Mouse (Mus musculus) lung, postnatal 0 days (tissue): Measurements from ENCODE around the gene 4930544D05Rik. TPM values are rescaled to one million over a fixed set of nuclear protein-coding genes. Genes with fewer than 3 reads are reported as not detected.

Experiments
- ATAC-seq: fragments of 200-750 bp; cut with Nextera tagmentation; 2 replicates; pipeline ENCODE4 v1.8.0; 2017; ENCODE audit warnings: moderate library complexity
- DNase-seq: peaks from one replicate; pipeline ENCODE4 v3.0.0-alpha.2; 2016; ENCODE audit warnings: low spot score
- H3K27ac ChIP-seq: fragments of 300-500 bp; sonication (generic); 2 replicates; pipeline ENCODE4 v1.5.1; 2014; ENCODE audit warnings: antibody characterized with exemption, mild to moderate bottlenecking, low read length, mixed read lengths
- H3K27me3 ChIP-seq: fragments of 300-500 bp; sonication (generic); replicated peaks from 2 replicates; pipeline ENCODE4 v1.6.1; 2014; ENCODE audit warnings: low read length, mixed read lengths; ENCODE audit not compliant: insufficient read depth
- H3K36me3 ChIP-seq: fragments of 300-500 bp; sonication (generic); 2 replicates; pipeline ENCODE4 v1.6.1; 2014; ENCODE audit warnings: low read length, mixed read lengths; ENCODE audit not compliant: insufficient read depth
- H3K4me1 ChIP-seq: fragments of 300-500 bp; sonication (generic); 2 replicates; pipeline ENCODE4 v1.6.1; 2014; ENCODE audit warnings: antibody characterized with exemption, low read depth, low read length, mixed read lengths; ENCODE audit not compliant: insufficient read depth
- H3K4me2 ChIP-seq: fragments of 300-500 bp; sonication (generic); replicated peaks from 2 replicates; pipeline ENCODE4 v1.6.1; 2014; ENCODE audit warnings: low read depth, mild to moderate bottlenecking, low read length, moderate library complexity, mixed read lengths
- H3K4me3 ChIP-seq: fragments of 300-500 bp; sonication (generic); 2 replicates; pipeline ENCODE4 v1.5.1; 2014; ENCODE audit warnings: low read depth, low read length
- H3K9ac ChIP-seq: fragments of 300-500 bp; sonication (generic); replicated peaks from 2 replicates; pipeline ENCODE4 v1.6.1; 2014; ENCODE audit warnings: low read depth, mild to moderate bottlenecking
- H3K9me3 ChIP-seq: fragments of 300-500 bp; sonication (generic); 2 replicates; pipeline ENCODE4 v1.6.1; 2016; ENCODE audit warnings: low read length, mixed read lengths
- CTCF ChIP-seq: IDR thresholded peaks from 2 replicates; pipeline ENCODE4 v1.5.1; 2016; ENCODE audit warnings: antibody characterized with exemption, mild to moderate bottlenecking
- EP300 ChIP-seq: IDR thresholded peaks from 2 replicates; pipeline ENCODE4 v1.6.1; 2016; ENCODE audit warnings: antibody characterized with exemption, mild to moderate bottlenecking, control low read depth
- WGBS: fragments of 180-500 bp; shearing (Covaris S2); extraction: QIAGEN DNeasy Blood & Tissue Kit; methylation state at CpG from one replicate; pipeline ENCODE4 v1.1.7; 2014; 5-methylcytosine and 5-hydroxymethylcytosine counted together
- polyA plus RNA-seq: library from polyadenylated mRNA; unstranded; fragments of >200 nt; fragmentation: Nextera tagmentation; extraction: Ambion mirVana; gene quantifications from 2 replicates; pipeline ENCODE4 v1.2.1, GENCODE M21; 2015

4930544D05Rik gene
- polyA plus RNA-seq, 1 experiment from 2014 or later = not detected

DNA sequence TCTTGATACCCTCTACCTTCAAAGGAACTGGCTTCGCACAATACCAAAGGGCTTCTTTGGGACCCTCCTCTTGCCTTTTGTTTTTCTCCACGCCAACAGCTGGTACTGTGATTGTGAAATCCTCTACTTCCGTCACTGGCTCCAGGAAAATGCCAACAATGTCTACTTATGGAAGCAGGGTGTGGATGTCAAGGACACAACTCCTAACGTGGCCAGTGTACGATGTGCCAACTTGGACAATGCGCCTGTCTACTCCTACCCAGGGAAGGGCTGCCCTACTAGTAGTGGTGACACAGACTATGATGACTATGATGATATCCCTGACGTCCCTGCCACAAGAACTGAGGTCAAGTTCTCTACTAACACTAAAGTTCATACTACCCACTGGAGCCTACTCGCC is 24.3 kb downstream of the 4930544D05Rik start:
- no peak overlapping the region for H3K4me3 ChIP-seq
- peak; percentile 74 for ATAC-seq
- no peak overlapping the region for H3K4me2 ChIP-seq
- peak; percentile 65 for DNase-seq
- peak; percentile 33; the same call in 1 of the 2 replicates for TF ChIP-seq EP300
- TF ChIP-seq CTCF = no peak
- no peaks in the 10 kb centered on the region for H3K27me3 ChIP-seq
- H3K27ac ChIP-seq = no peak overlapping the region; the same call in 1 of the 2 replicates
- H3K9ac ChIP-seq = no peak overlapping the region
- WGBS = 50% methylated on average over 8 of the region's 8 CpGs
- no peaks in the 10 kb centered on the region for H3K9me3 ChIP-seq
- peaks cover 7% of the 10 kb centered on the region; the same call in 1 of the 2 replicates for H3K4me1 ChIP-seq
- peaks cover 11% of the 10 kb centered on the region; the same call in 1 of the 2 replicates for H3K36me3 ChIP-seq

DNA sequence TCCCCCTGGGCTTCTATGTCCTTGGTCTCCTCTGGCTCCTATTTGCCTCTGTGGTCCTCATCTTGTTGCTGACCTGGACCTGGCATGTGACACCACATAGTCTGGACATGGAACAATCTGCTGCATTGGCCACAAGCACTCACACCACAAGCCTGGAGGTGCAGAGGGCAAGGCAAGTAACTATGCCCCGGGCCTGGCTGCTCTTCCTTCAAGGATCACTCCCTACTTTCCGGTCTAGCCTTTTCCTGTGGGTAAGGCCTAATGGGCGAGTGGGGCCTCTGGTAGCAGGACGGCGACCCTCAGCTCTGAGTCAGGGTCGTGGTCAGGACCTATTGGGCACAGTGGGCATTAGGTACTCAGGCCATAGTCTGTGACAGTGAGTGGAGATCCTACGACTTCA is 25.6 kb downstream of the 4930544D05Rik start:
- Histone ChIP-seq H3K4me3 (no peak overlapping the region), H3K4me2 (no peak overlapping the region), H3K9ac (no peak overlapping the region), H3K4me1 (peaks cover 13% of the 10 kb centered on the region; the same call in 1 of the 2 replicates), H3K27ac (no peak overlapping the region), H3K27me3 (no peaks in the 10 kb centered on the region), H3K36me3 (peaks cover 16% of the 10 kb centered on the region; the same call in 1 of the 2 replicates), H3K9me3 (no peaks in the 10 kb centered on the region)
- TF ChIP-seq CTCF = no peak
- no peak for TF ChIP-seq EP300
- ATAC-seq (no peak), DNase-seq (no peak)
- whole genome bisulfite sequencing = 74% methylated on average over 7 of the region's 7 CpGs

DNA sequence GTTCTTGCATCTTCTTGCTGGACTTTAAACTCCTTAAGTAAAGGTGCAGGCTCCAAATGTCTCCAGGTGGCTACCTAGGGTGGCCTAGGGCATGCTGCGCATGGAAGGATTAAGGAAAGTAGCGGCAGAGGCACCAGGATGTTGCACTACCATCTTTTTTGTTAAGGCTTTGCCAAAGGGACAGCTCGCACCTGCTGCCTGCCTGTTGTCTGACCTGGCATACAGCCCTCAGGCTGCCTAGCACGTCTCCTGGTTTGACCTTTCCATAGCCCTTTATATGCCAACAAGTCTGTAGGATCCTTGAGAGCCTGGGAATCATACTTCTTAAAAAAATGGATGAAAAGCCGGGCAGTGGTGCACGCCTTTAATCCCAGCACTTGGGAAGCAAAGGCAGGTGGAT is 27.4 kb downstream of the 4930544D05Rik start:
- Histone ChIP-seq H3K9me3 (no peaks in the 10 kb centered on the region), H3K4me1 (peaks cover 16% of the 10 kb centered on the region; the same call in 1 of the 2 replicates), H3K9ac (no peak overlapping the region), H3K36me3 (peaks cover 16% of the 10 kb centered on the region; the same call in 1 of the 2 replicates), H3K27me3 (no peaks in the 10 kb centered on the region), H3K27ac (no peak overlapping the region), H3K4me2 (no peak overlapping the region), H3K4me3 (no peak overlapping the region)
- DNase-seq = no peak
- WGBS = 90% methylated on average over 6 of the region's 6 CpGs
- ATAC-seq = no peak
- TF ChIP-seq EP300 = no peak
- no peak for TF ChIP-seq CTCF

DNA sequence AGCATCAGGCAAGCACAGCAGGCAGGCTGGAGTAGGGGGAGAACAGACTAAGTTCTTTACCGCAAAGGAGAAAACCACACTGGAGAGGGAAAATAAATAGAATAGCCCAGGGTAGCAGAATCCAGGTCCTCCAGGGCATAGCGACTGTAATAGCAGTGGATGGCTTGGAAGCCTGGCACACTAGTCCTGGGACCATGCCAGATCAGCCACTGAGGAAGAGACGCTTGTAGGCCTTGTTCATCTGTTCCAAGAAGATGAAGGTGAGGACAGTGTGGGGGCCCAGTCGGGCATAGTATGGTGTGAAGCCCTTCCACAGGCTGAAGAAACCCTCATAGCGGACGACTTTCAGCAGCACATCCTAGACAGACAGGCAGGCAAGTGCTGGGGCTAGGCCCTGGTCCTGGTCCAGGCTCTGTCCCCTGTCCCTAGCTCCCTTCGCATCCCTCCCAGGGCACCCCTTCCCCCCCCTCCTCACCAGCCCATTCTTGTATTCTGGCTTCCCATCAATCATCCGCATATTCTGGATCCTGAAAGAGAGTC is 29.0 kb downstream of the 4930544D05Rik start:
- H3K4me1 ChIP-seq = peaks cover 20% of the 10 kb centered on the region; the same call in 1 of the 2 replicates
- no peak overlapping the region for H3K9ac ChIP-seq
- no peak overlapping the region for H3K27ac ChIP-seq
- no peak overlapping the region for H3K4me2 ChIP-seq
- 92% methylated on average over 8 of the region's 8 CpGs for WGBS
- H3K9me3 ChIP-seq = no peaks in the 10 kb centered on the region
- no peak for TF ChIP-seq CTCF
- DNase-seq (no peak), ATAC-seq (no peak)
- no peak overlapping the region for H3K4me3 ChIP-seq
- no peaks in the 10 kb centered on the region for H3K27me3 ChIP-seq
- peaks cover 24% of the 10 kb centered on the region for H3K36me3 ChIP-seq

DNA sequence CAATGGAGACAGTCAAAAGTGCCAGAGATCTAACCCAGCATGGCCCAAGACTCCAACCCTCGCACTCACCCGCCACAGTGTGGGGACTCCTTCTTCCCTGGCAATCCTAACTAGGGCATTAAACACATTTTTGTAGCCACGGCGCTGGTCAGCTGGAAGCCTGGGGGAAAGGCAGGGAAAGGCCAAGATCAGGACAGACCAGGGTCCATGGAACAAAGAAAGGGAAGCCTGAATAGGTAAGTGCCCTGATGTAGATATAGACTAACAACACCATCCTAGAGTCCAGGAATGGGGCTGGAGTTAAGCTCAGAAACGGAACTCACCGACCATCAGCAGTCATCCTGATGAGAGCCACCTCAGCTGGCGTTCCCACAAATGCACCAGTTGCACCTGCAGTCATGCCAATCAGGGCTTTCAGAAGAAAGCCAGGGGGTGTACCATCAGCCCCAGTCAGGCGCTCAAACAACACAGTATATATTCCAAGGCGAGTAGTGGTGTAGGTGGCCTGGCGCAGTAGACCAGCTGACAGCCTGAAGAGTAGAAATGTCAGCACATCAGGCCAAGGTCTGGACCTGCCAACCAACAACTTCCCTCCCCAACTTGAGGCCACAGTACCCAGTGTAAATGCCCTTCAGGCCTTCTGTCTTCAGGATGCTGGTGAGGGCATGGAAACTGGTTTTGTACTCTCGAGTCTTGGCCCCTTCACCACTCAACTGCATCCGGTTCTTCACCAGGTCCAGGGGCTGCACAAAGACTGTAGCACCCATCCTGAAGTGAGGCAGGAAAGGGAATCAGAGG is 30.0 kb downstream of the 4930544D05Rik start:
- peaks cover 14% of the 10 kb centered on the region; the same call in 1 of the 2 replicates for H3K4me1 ChIP-seq
- H3K4me2 ChIP-seq = peak overlapping the region; percentile 81
- peaks cover 32% of the 10 kb centered on the region for H3K36me3 ChIP-seq
- 87% methylated on average over 12 of the region's 12 CpGs for WGBS
- no peak for DNase-seq
- ATAC-seq = no peak
- H3K9ac ChIP-seq = peak overlapping the region; percentile 76; the same call in 1 of the 2 replicates
- peak overlapping the region; percentile 68; the same call in 1 of the 2 replicates for H3K4me3 ChIP-seq
- H3K27me3 ChIP-seq = no peaks in the 10 kb centered on the region
- H3K27ac ChIP-seq = peak overlapping the region; percentile 91; the same call in 1 of the 2 replicates
- H3K9me3 ChIP-seq = no peaks in the 10 kb centered on the region
- TF ChIP-seq CTCF = no peak
- TF ChIP-seq EP300 = no peak

DNA sequence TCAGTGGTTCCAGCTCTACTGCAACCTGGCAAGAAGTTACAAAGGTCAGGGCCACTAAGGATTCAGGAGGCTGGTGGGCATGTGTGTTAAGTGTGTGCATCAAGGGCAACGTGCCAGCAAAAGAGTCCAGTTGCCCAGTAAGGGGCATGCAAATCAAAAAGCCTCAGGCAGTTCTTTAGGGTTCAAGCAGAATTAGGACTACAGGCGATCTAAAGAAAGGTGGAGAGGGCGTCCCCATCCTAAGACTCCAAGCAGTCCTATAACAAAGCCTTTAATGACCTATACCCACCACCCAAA is 30.6 kb downstream of the 4930544D05Rik start:
- DNase-seq (peak; percentile 31), ATAC-seq (no peak)
- H3K36me3 ChIP-seq = peaks cover 38% of the 10 kb centered on the region
- peak overlapping the region; percentile 68 for H3K4me3 ChIP-seq
- H3K27ac ChIP-seq = peak overlapping the region; percentile 91
- peaks cover 14% of the 10 kb centered on the region; the same call in 1 of the 2 replicates for H3K4me1 ChIP-seq
- peak overlapping the region; percentile 76 for H3K9ac ChIP-seq
- no peaks in the 10 kb centered on the region for H3K27me3 ChIP-seq
- no peaks in the 10 kb centered on the region for H3K9me3 ChIP-seq
- WGBS = 33% methylated on average over 3 of the region's 3 CpGs
- TF ChIP-seq CTCF (no peak), EP300 (no peak)
- H3K4me2 ChIP-seq = peak overlapping the region; percentile 81
